Mouse (Mus musculus): ENCODE measurements at regions not wholly inside any gene's neighbourhood (a gene's known extent, or its start where the extent isn't known, plus 50 kb on each side); places are given as distances from the start of the nearest gene placed in this dataset.

DNA sequence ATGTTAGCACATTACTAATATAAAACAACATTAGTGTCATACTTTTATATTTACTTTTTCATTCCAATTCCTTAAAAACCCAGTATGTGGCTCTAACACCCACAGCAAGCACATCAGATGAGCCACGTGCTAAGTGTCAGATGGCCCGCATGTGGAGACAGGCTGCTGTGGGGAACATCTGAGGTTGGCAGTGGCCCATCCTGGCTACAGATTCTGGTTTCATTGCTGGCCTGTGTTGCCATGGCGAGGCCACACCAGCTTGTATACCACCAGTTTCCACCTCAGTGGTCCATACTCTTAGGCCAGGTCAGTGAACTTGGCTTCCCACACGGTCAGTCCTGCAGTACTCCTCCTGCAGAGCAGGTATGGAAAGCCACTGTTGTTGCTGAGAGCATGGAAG lies 192.1 kb downstream of the Prdm2 start:
- TF ChIP-seq EP300 (IDR thresholded peaks at IDR 0.05; ENCODE audit: low read depth) (no peak), CTCF (IDR thresholded peaks at IDR 0.05; ENCODE audit: low read depth) (no peak)

Data from liver, embryonic 14.5 days (tissue).